Mouse (Mus musculus) embryonic facial prominence, embryonic 10.5 days (tissue): ENCODE results near the gene Bola3. TPM values are rescaled to one million over a fixed set of nuclear protein-coding genes. Genes with fewer than 3 reads are reported as not detected.

Experiments used
- DNase-seq: peaks from one replicate; pipeline ENCODE4 v3.0.0-alpha.2; 2017; ENCODE audit warnings: low spot score
- H3K27ac ChIP-seq: fragments of 300-500 bp; sonication (generic); replicated peaks from 2 replicates; pipeline ENCODE4 v1.5.1; 2016; ENCODE audit warnings: mild to moderate bottlenecking
- H3K27me3 ChIP-seq: fragments of 300-500 bp; sonication (generic); replicated peaks from 2 replicates; pipeline ENCODE4 v1.6.1; 2016; ENCODE audit warnings: low read depth, mild to moderate bottlenecking; ENCODE audit not compliant: poor library complexity, severe bottlenecking
- H3K36me3 ChIP-seq: fragments of 300-500 bp; sonication (generic); replicated peaks from 2 replicates; pipeline ENCODE4 v1.6.1; 2016; ENCODE audit warnings: mild to moderate bottlenecking, moderate library complexity
- H3K4me1 ChIP-seq: fragments of 300-500 bp; sonication (generic); 2 replicates; pipeline ENCODE4 v1.6.1; 2016
- H3K4me3 ChIP-seq: fragments of 300-500 bp; sonication (generic); 2 replicates; pipeline ENCODE4 v1.5.1; 2016; ENCODE audit warnings: mild to moderate bottlenecking, moderate library complexity
- H3K9me3 ChIP-seq: fragments of 300-500 bp; sonication (generic); 2 replicates; pipeline ENCODE4 v1.6.1; 2016; ENCODE audit warnings: mild to moderate bottlenecking
- WGBS: fragments of 180-500 bp; shearing (Covaris S2); methylation state at CpG from one replicate; pipeline ENCODE4 v1.1.7; 2016; 5-methylcytosine and 5-hydroxymethylcytosine counted together
- polyA plus RNA-seq: library from polyadenylated mRNA; unstranded; fragments of >200 nt; fragmentation: Nextera tagmentation; extraction: Ambion mirVana; gene quantifications from 2 replicates; pipeline ENCODE4 v1.2.1, GENCODE M21; 2016

Gene Bola3
- 149 and 153 TPM in 2 replicates for polyA plus RNA-seq

DNA sequence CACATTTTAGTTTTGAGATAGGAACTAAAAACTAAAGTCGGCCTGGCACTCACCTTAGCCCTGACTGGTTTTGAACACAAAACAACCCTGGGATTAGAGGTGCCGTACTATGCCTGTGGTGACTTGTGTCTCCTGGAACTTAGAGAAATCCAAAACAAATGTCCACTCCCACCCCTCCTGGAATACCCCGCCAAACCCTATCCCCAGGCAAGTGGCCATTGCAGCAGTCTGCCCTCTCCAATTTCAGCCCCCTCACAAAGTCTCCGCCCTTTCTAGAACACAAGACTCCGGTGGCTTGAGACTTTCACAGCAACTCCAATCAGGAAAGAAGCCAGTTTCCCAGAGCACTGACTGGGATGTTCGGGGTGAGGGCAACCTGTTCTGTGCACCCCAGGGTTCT lies at the start of gene Bola3:
Bola3 (plus strand) TSS at position 275 of the 400 bp plus-strand sequence.
- Histone ChIP-seq H3K4me1 (peaks cover 26% of the 10 kb centered on the region), H3K36me3 (peaks cover 37% of the 10 kb centered on the region), H3K4me3 (peak within 1 kb of the TSS; percentile 96), H3K9me3 (no peaks in the 10 kb centered on the region), H3K27me3 (no peaks in the 10 kb centered on the region), H3K27ac (peak within 1 kb of the TSS; percentile 94)
- 24% methylated on average over 6 of the region's 6 CpGs for WGBS
- no peak for DNase-seq

- H3K9me3 ChIP-seq: no peaks in the 10 kb centered on the region
- DNase-seq: no peak
- WGBS: 87% methylated on average over 7 of the region's 7 CpGs
Observed at GRCm38 (mm10) chr6:83300447-83301229, 48.3 kb upstream of the Bola3 start.

DNA sequence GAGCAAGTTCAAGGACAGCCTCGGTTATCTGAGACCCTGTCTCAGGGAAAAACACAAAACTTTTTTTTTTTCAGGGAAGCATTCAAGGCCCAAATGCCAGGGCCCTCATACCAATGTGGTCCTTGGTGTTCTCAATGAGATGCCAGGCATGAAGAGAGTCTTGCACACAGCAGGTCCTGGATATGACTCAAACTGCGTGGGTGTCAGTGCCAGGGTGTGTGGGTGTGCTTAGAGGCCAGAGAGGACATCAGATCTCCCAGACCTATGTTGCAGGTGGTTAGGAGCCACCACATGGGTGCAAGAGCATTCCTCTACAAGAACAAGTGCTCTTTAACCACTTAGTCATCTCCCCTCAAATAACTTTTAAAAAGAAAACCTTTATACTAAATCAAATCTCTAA lies 47.7 kb upstream of the Bola3 start:
- Histone ChIP-seq H3K36me3 (peaks cover 29% of the 10 kb centered on the region), H3K9me3 (no peaks in the 10 kb centered on the region), H3K27ac (no peak overlapping the region), H3K4me3 (no peak overlapping the region), H3K27me3 (no peaks in the 10 kb centered on the region), H3K4me1 (peaks cover 5% of the 10 kb centered on the region; the same call in 1 of the 2 replicates)
- WGBS: 83% methylated on average over 2 of the region's 2 CpGs
- DNase-seq: no peak

More at GRCm38 (mm10) chr6:83300447-83301229, 48.3 kb upstream of the Bola3 start:
- no peaks in the 10 kb centered on the region for H3K27me3 ChIP-seq
- no peak overlapping the region for H3K27ac ChIP-seq
- peaks cover 22% of the 10 kb centered on the region for H3K36me3 ChIP-seq
- peaks cover 5% of the 10 kb centered on the region; the same call in 1 of the 2 replicates for H3K4me1 ChIP-seq
- no peak overlapping the region for H3K4me3 ChIP-seq

GRCm38 (mm10) chr6:83302264-83302663 lies 46.7 kb upstream of the Bola3 start:
- H3K27ac ChIP-seq: no peak overlapping the region
- H3K4me1 ChIP-seq: no peaks in the 10 kb centered on the region
- no peaks in the 10 kb centered on the region for H3K9me3 ChIP-seq
- H3K27me3 ChIP-seq: no peaks in the 10 kb centered on the region
- 75% methylated on average over 5 of the region's 5 CpGs for WGBS
- H3K36me3 ChIP-seq: peaks cover 38% of the 10 kb centered on the region
- H3K4me3 ChIP-seq: no peak overlapping the region
- DNase-seq: no peak

GRCm38 (mm10) chr6:83309017-83309416 lies 39.9 kb upstream of the Bola3 start:
- Histone ChIP-seq H3K27ac (no peak overlapping the region), H3K27me3 (no peaks in the 10 kb centered on the region), H3K36me3 (peaks cover 94% of the 10 kb centered on the region), H3K4me3 (no peak overlapping the region), H3K9me3 (no peaks in the 10 kb centered on the region), H3K4me1 (no peaks in the 10 kb centered on the region)
- 93% methylated on average over 7 of the region's 7 CpGs for WGBS
- no peak for DNase-seq

GRCm38 (mm10) chr6:83311206-83311605 lies 37.7 kb upstream of the Bola3 start:
- Histone ChIP-seq H3K9me3 (no peaks in the 10 kb centered on the region), H3K36me3 (peaks cover 72% of the 10 kb centered on the region), H3K4me1 (peaks cover 13% of the 10 kb centered on the region), H3K27me3 (no peaks in the 10 kb centered on the region), H3K4me3 (no peak overlapping the region), H3K27ac (no peak overlapping the region)
- WGBS: 94% methylated on average over 11 of the region's 11 CpGs
- no peak for DNase-seq

GRCm38 (mm10) chr6:83312021-83312420 lies 36.9 kb upstream of the Bola3 start:
- DNase-seq: no peak
- H3K36me3 ChIP-seq: peaks cover 64% of the 10 kb centered on the region
- no peaks in the 10 kb centered on the region for H3K9me3 ChIP-seq
- no peaks in the 10 kb centered on the region for H3K27me3 ChIP-seq
- H3K27ac ChIP-seq: no peak overlapping the region
- WGBS: 90% methylated on average over 7 of the region's 7 CpGs
- no peak overlapping the region for H3K4me3 ChIP-seq
- H3K4me1 ChIP-seq: peaks cover 21% of the 10 kb centered on the region

GRCm38 (mm10) chr6:83312514-83312913 lies 36.4 kb upstream of the Bola3 start:
- DNase-seq: no peak
- Histone ChIP-seq H3K27me3 (no peaks in the 10 kb centered on the region), H3K4me3 (no peak overlapping the region), H3K27ac (no peak overlapping the region), H3K4me1 (peaks cover 22% of the 10 kb centered on the region), H3K9me3 (no peaks in the 10 kb centered on the region), H3K36me3 (peaks cover 59% of the 10 kb centered on the region)
- WGBS: 91% methylated on average over 8 of the region's 8 CpGs

DNA sequence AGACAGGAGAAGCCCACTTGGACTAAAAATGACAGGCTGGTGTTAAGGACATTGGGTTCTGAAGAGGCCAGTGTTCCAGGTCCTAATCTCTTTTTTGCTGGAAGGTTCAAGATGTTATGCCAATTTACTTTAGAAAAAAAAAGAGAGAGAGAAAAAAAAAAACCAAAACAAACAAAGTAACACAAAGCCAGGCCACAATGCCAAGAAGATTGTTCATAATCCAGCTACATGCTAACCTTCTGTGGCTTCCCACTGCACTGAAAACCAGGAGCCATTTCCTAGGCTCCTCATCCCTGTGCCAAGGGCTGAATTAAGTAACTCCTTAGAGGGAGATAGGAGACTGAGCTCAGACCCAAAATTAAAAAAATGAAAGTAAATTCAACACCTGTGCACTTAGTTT lies 33.7 kb upstream of the Bola3 start:
- DNase-seq: no peak
- Histone ChIP-seq H3K27ac (no peak overlapping the region), H3K4me1 (peaks cover 22% of the 10 kb centered on the region), H3K4me3 (peak overlapping the region; percentile 97; the same call in 1 of the 2 replicates), H3K9me3 (no peaks in the 10 kb centered on the region), H3K27me3 (no peaks in the 10 kb centered on the region), H3K36me3 (peaks cover 31% of the 10 kb centered on the region)

- Histone ChIP-seq H3K27me3 (no peaks in the 10 kb centered on the region), H3K4me3 (peak overlapping the region; percentile 97), H3K9me3 (no peaks in the 10 kb centered on the region), H3K36me3 (peaks cover 24% of the 10 kb centered on the region), H3K4me1 (peaks cover 22% of the 10 kb centered on the region), H3K27ac (no peak overlapping the region)
- peak; percentile 72 for DNase-seq
- 17% methylated on average over 10 of the region's 10 CpGs for WGBS
Observed at GRCm38 (mm10) chr6:83316022-83316421, 32.9 kb upstream of the Bola3 start.

DNA sequence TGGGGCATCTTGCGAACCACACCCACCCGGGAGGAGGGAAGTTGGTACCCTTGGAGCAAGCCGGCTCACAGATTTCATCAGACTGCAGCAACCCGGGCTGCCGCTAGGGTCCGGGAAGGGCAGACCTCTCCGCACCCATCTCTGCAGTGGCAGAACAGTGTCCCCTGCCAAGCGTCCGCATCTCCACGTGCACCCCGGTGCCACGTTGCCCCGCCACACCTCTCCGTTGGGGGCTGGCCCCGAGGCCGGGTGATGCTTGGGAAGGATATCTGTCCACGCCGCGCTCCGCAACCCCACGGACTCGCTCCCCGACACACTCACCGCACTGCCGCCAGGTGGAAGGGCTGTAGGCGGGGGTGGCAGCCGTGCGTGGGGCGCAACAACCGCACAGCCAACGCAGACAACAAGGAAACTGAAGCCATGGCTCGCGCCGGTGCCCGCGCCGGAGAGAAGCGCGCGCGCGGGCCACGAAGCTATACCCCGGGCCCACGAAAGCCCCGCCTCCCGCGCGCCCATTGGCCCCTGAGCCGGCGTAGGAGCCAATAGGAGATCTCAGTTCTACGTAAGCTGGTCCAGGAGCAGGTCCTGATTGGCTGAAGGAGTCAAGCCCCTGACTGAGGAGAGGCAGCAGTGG lies 31.7 kb upstream of the Bola3 start:
- peak overlapping the region; percentile 95 for H3K27ac ChIP-seq
- peaks cover 12% of the 10 kb centered on the region for H3K36me3 ChIP-seq
- peak; percentile 93 for DNase-seq
- no peaks in the 10 kb centered on the region for H3K9me3 ChIP-seq
- no peaks in the 10 kb centered on the region for H3K27me3 ChIP-seq
- peak overlapping the region; percentile 97 for H3K4me3 ChIP-seq
- WGBS: under 1% methylated on average over 52 of the region's 52 CpGs
- peaks cover 22% of the 10 kb centered on the region for H3K4me1 ChIP-seq

DNA sequence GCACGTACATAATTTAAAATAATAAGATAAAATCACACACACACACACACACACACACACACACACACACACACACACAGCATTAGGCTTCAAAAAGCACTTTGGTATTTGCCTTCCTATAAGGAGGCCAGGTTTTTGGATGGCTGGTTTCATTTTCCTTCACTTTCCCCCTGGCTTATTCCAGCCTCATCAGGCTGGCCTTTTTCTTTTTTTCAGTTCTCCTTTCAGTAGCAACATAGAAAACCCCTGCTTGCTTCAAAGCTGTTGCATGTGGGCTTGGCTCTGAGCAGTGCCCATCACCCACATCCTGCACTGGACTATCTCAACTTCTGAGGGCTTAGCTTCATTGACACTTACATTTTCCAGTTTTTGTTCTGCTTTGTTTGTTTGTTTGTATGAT lies 27.0 kb upstream of the Bola3 start:
- H3K9me3 ChIP-seq: no peaks in the 10 kb centered on the region
- no peak overlapping the region for H3K4me3 ChIP-seq
- H3K27me3 ChIP-seq: no peaks in the 10 kb centered on the region
- no peaks in the 10 kb centered on the region for H3K36me3 ChIP-seq
- no peak for DNase-seq
- H3K4me1 ChIP-seq: peaks cover 12% of the 10 kb centered on the region
- no peak overlapping the region for H3K27ac ChIP-seq
- WGBS: 35% methylated on average over 1 of the region's 1 CpGs

- WGBS: 53% methylated on average over 2 of the region's 2 CpGs
- H3K27me3 ChIP-seq: no peaks in the 10 kb centered on the region
- H3K9me3 ChIP-seq: no peaks in the 10 kb centered on the region
- peaks cover 2% of the 10 kb centered on the region; the same call in 1 of the 2 replicates for H3K36me3 ChIP-seq
- no peak overlapping the region for H3K27ac ChIP-seq
- peaks cover 15% of the 10 kb centered on the region for H3K4me1 ChIP-seq
- no peak overlapping the region for H3K4me3 ChIP-seq
- DNase-seq: no peak
Observed at GRCm38 (mm10) chr6:83322794-83323193, 26.2 kb upstream of the Bola3 start.
